Mouse (Mus musculus) liver, postnatal 0 days (tissue): ENCODE measurements around the gene Adam33.

Experiments used
- CTCF ChIP-seq: sonication (generic); IDR thresholded peaks from 2 replicates; pipeline ENCODE4 v1.5.1; 2016; ENCODE audit warnings: antibody characterized with exemption, low read depth
- EP300 ChIP-seq: IDR thresholded peaks from 2 replicates; pipeline ENCODE4 v1.6.1; 2016; ENCODE audit warnings: antibody characterized with exemption, low read depth, mild to moderate bottlenecking

GRCm38 (mm10) chr2:131036757-131037156, 26.9 kb downstream of the Adam33 start:
- TF ChIP-seq EP300, result no peak
- no peak for TF ChIP-seq CTCF
